Mouse (Mus musculus) common myeloid progenitor, adult 5-6 weeks (primary cell): ENCODE measurements at regions not wholly inside any gene's neighbourhood (a gene's known extent, or its start where the extent isn't known, plus 50 kb on each side); places are given as distances from the start of the nearest gene placed in this dataset.

Source experiments
- ATAC-seq: replicated peaks from 2 replicates; pipeline ENCODE4 v1.8.0; 2016; ENCODE audit warnings: low read depth, mild to moderate bottlenecking, moderate TSS enrichment, inconsistent platforms; ENCODE audit not compliant: poor library complexity, severe bottlenecking

GRCm38 (mm10) chr16:93102174-93102573, 276.2 kb upstream of the Runx1 start:
- no peak for ATAC-seq

GRCm38 (mm10) chr16:93098057-93098456, 272.1 kb upstream of the Runx1 start:
- ATAC-seq, result no peak

- no peak for ATAC-seq
Observed at GRCm38 (mm10) chr16:93096175-93096574, 270.2 kb upstream of the Runx1 start.

GRCm38 (mm10) chr16:93092796-93093195, 266.8 kb upstream of the Runx1 start:
- no peak for ATAC-seq

GRCm38 (mm10) chr16:93085227-93085883, 259.4 kb upstream of the Runx1 start:
- no peak for ATAC-seq

GRCm38 (mm10) chr16:93083756-93084155, 257.8 kb upstream of the Runx1 start:
- ATAC-seq, result no peak

- ATAC-seq, result peak; percentile 75
Observed at GRCm38 (mm10) chr16:93083142-93083541, 257.2 kb upstream of the Runx1 start.

GRCm38 (mm10) chr16:93081533-93081932, 255.6 kb upstream of the Runx1 start:
- ATAC-seq, result no peak

- no peak for ATAC-seq
Observed at GRCm38 (mm10) chr16:93079660-93080390, 253.9 kb upstream of the Runx1 start.

- ATAC-seq, result no peak
Observed at GRCm38 (mm10) chr16:93078909-93079308, 253.0 kb upstream of the Runx1 start.

GRCm38 (mm10) chr16:93075488-93075887, 249.5 kb upstream of the Runx1 start:
- ATAC-seq, result no peak

GRCm38 (mm10) chr16:93072156-93072555, 246.2 kb upstream of the Runx1 start:
- ATAC-seq, result no peak

GRCm38 (mm10) chr16:93071726-93072125, 245.8 kb upstream of the Runx1 start:
- ATAC-seq, result 0 out of 2 replicates have a peak, but pooled peaks have one; percentile 8

GRCm38 (mm10) chr16:93066821-93067220, 240.9 kb upstream of the Runx1 start:
- ATAC-seq, result no peak

- ATAC-seq, result no peak
Observed at GRCm38 (mm10) chr16:93061475-93062179, 235.7 kb upstream of the Runx1 start.

- no peak for ATAC-seq
Observed at GRCm38 (mm10) chr16:93056295-93056694, 230.3 kb upstream of the Runx1 start.

- ATAC-seq, result no peak
Observed at GRCm38 (mm10) chr16:93055545-93055944, 229.6 kb upstream of the Runx1 start.

GRCm38 (mm10) chr16:93051233-93051632, 225.3 kb upstream of the Runx1 start:
- peak; percentile 73 for ATAC-seq

- ATAC-seq, result no peak
Observed at GRCm38 (mm10) chr16:93048418-93048932, 222.5 kb upstream of the Runx1 start.

- ATAC-seq, result no peak
Observed at GRCm38 (mm10) chr16:93047594-93047993, 221.6 kb upstream of the Runx1 start.

GRCm38 (mm10) chr16:93046221-93046620, 220.3 kb upstream of the Runx1 start:
- ATAC-seq, result no peak
